Mouse (Mus musculus) liver, adult 2 months (tissue): ENCODE measurements around the gene Gzf1.

Experiments used
- CTCF ChIP-seq: fragments of 200-500 bp; IDR thresholded peaks from 2 replicates; pipeline ENCODE4 v1.5.1; 2011; ENCODE audit warnings: low read depth, low read length, control low read depth
- POLR2A ChIP-seq: fragments of 200-500 bp; IDR thresholded peaks from 2 replicates; pipeline ENCODE4 v1.6.1; 2011; ENCODE audit warnings: low read length, control low read depth; ENCODE audit not compliant: insufficient read depth; ENCODE audit errors: extremely low read depth

DNA sequence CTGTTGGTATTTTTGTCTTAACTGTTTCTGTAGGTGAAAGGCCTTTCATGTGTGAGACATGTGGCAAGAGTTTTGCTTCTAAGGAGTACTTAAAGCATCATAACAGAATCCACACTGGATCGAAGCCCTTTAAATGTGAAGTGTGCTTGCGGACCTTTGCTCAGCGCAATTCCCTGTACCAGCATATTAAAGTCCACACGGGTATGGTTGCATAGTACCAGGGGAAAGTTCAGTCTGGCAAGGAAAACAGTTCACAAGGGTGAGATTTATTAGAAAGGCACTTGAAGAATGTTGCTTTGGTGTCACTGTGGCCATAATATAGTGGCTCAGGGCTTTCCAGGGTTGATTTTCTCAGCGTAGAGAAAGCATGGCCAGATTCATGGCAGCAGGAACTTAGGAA, 7.1 kb downstream of the Gzf1 start:
- TF ChIP-seq CTCF (no peak), POLR2A (no peak)
